ENCODE assay signal across 13 mouse cellular contexts in genomic region chr3:84215743-84216360, GRCm38 (mm10). TPM values are rescaled to one million over a fixed set of nuclear protein-coding genes. Genes with fewer than 3 reads are reported as not detected.
A peak's percentile ranks its signal among the peaks of the same experiment; 100 is the strongest.
DNase-seq lines count a peak whose midpoint lies in the region; ATAC-seq lines count a peak whose summit lies in the region.
"Had no signal": no experiment of that assay in that cellular context is flagged by ENCODE, and none has a peak within 500 bp of the region (broad histone marks: within the 10 kb centered on the region; RNA-seq: fewer than 3 reads in every experiment).

No protein-coding gene starts in this region.

- H3K27me3 ChIP-seq in forebrain, embryonic 10.5 days (ENCODE audit: poor library complexity, severe bottlenecking), result peaks cover 4% of the 10 kb centered on the region; the same call in 1 of the 2 replicates
- no peaks in the 10 kb centered on the region for H3K27me3 ChIP-seq in forebrain, embryonic 11.5 days (ENCODE audit: control insufficient read depth, insufficient read depth, low read length)
- no peaks in the 10 kb centered on the region for H3K27me3 ChIP-seq in neural tube, embryonic 12.5 days (replicated peaks)
- no peaks in the 10 kb centered on the region for H3K27me3 ChIP-seq in forebrain, embryonic 15.5 days
- no peaks in the 10 kb centered on the region for H3K27me3 ChIP-seq in neural tube, embryonic 15.5 days (replicated peaks)
- H3K27me3 ChIP-seq: limb, embryonic 15.5 days had no signal

- H3K9ac ChIP-seq in forebrain, embryonic 11.5 days (ENCODE audit: low read length), result no peak overlapping the region
- no peak overlapping the region; the same call in 1 of the 2 replicates for H3K9ac ChIP-seq in neural tube, embryonic 12.5 days
- H3K9ac ChIP-seq in forebrain, embryonic 15.5 days (replicated peaks), result peak overlapping the region; percentile 37
- peak overlapping the region; percentile 21; the same call in 1 of the 2 replicates for H3K9ac ChIP-seq in neural tube, embryonic 15.5 days (replicated peaks)
- H3K9ac ChIP-seq: limb, embryonic 15.5 days had no signal

- ATAC-seq in forebrain, embryonic 11.5 days (replicated peaks; ENCODE audit: low FRiP score), result no peak
- ATAC-seq in neural tube, embryonic 12.5 days (ENCODE audit: low FRiP score, low read depth), result no peak
- peak; percentile 39 for ATAC-seq in forebrain, embryonic 15.5 days (replicated peaks)
- ATAC-seq in neural tube, embryonic 15.5 days (ENCODE audit: low FRiP score), result no peak
- ATAC-seq in megakaryocyte progenitor cell, adult 5-6 weeks (replicated peaks; ENCODE audit: poor library complexity), result no peak
- ATAC-seq: activated CD4-positive, CD25-positive, alpha-beta regulatory T cell, adult 4 months had no signal

- 0 out of 2 replicates have a peak overlapping the region, but pooled peaks have one; percentile 37 for H3K27ac ChIP-seq in forebrain, embryonic 10.5 days
- H3K27ac ChIP-seq in forebrain, embryonic 11.5 days (ENCODE audit: low read depth, low read length), result no peak overlapping the region
- no peak overlapping the region for H3K27ac ChIP-seq in neural tube, embryonic 12.5 days
- H3K27ac ChIP-seq in forebrain, embryonic 15.5 days (replicated peaks), result peak overlapping the region; percentile 87
- H3K27ac ChIP-seq in neural tube, embryonic 15.5 days (replicated peaks), result peak overlapping the region; percentile 54
- H3K27ac ChIP-seq: limb, embryonic 15.5 days had no signal

- peaks cover 66% of the 10 kb centered on the region for H3K4me1 ChIP-seq in forebrain, embryonic 10.5 days
- peaks cover 14% of the 10 kb centered on the region for H3K4me1 ChIP-seq in forebrain, embryonic 11.5 days (replicated peaks; ENCODE audit: control insufficient read depth, insufficient read depth, low read length)
- H3K4me1 ChIP-seq in neural tube, embryonic 12.5 days, result peaks cover 71% of the 10 kb centered on the region
- H3K4me1 ChIP-seq in forebrain, embryonic 15.5 days, result peaks cover 84% of the 10 kb centered on the region
- peaks cover 73% of the 10 kb centered on the region for H3K4me1 ChIP-seq in neural tube, embryonic 15.5 days

- no peak overlapping the region for H3K4me3 ChIP-seq in forebrain, embryonic 10.5 days
- H3K4me3 ChIP-seq in forebrain, embryonic 11.5 days (ENCODE audit: low read depth, low read length), result no peak overlapping the region
- H3K4me3 ChIP-seq in neural tube, embryonic 12.5 days, result no peak overlapping the region
- peak overlapping the region; percentile 17 for H3K4me3 ChIP-seq in forebrain, embryonic 15.5 days
- peak overlapping the region; percentile 21 for H3K4me3 ChIP-seq in neural tube, embryonic 15.5 days (replicated peaks)
- H3K4me3 ChIP-seq: limb, embryonic 15.5 days had no signal

- no peak for DNase-seq in forebrain, embryonic 10.5 days (ENCODE audit: extremely low spot score, low spot score)
- no peak for DNase-seq in forebrain, embryonic 11.5 days (ENCODE audit: low spot score)
- DNase-seq in neural tube, embryonic 10.5 days (ENCODE audit: extremely low spot score, low spot score), result no peak
- DNase-seq in adrenal gland, adult (ENCODE audit: inconsistent age in 2 of 2, low spot score in 1 of 2), result no peak
- DNase-seq: B cell, adult 2 months had no signal

- 85% methylated on average over 15 of the region's 15 CpGs for WGBS in forebrain, embryonic 10.5 days
- WGBS in forebrain, embryonic 11.5 days, result 85% methylated on average over 15 of the region's 15 CpGs
- WGBS in neural tube, embryonic 12.5 days, result 74% methylated on average over 15 of the region's 15 CpGs
- WGBS in forebrain, embryonic 15.5 days, result 37% methylated on average over 15 of the region's 15 CpGs
- 38% methylated on average over 15 of the region's 15 CpGs for WGBS in neural tube, embryonic 15.5 days

- H3K9me3 ChIP-seq in forebrain, embryonic 10.5 days, result no peaks in the 10 kb centered on the region
- H3K9me3 ChIP-seq in forebrain, embryonic 11.5 days (ENCODE audit: control insufficient read depth, low read length), result no peaks in the 10 kb centered on the region
- H3K9me3 ChIP-seq in neural tube, embryonic 12.5 days, result no peaks in the 10 kb centered on the region
- no peaks in the 10 kb centered on the region for H3K9me3 ChIP-seq in forebrain, embryonic 15.5 days
- no peaks in the 10 kb centered on the region for H3K9me3 ChIP-seq in neural tube, embryonic 15.5 days (replicated peaks)
- H3K9me3 ChIP-seq: limb, embryonic 15.5 days had no signal

- H3K4me2 ChIP-seq in forebrain, embryonic 11.5 days (ENCODE audit: low read depth, low read length, severe bottlenecking), result no peak overlapping the region
- peak overlapping the region; percentile 36 for H3K4me2 ChIP-seq in neural tube, embryonic 12.5 days (replicated peaks)
- H3K4me2 ChIP-seq in forebrain, embryonic 15.5 days (replicated peaks), result peak overlapping the region; percentile 37
- peak overlapping the region; percentile 70 for H3K4me2 ChIP-seq in neural tube, embryonic 15.5 days
- H3K4me2 ChIP-seq: limb, embryonic 15.5 days had no signal

- H3K36me3 ChIP-seq in forebrain, embryonic 10.5 days (replicated peaks), result no peaks in the 10 kb centered on the region
- no peaks in the 10 kb centered on the region for H3K36me3 ChIP-seq in forebrain, embryonic 11.5 days (ENCODE audit: control insufficient read depth, insufficient read depth, low read length)
- H3K36me3 ChIP-seq in neural tube, embryonic 12.5 days, result peaks cover 2% of the 10 kb centered on the region; the same call in 1 of the 2 replicates
- H3K36me3 ChIP-seq in forebrain, embryonic 15.5 days, result no peaks in the 10 kb centered on the region
- H3K36me3 ChIP-seq in neural tube, embryonic 15.5 days, result no peaks in the 10 kb centered on the region
- H3K36me3 ChIP-seq: limb, embryonic 15.5 days had no signal

RNA-seq across cellular contexts. Expression of gene Gm6525, which starts 41.9 kb away (rescaled TPM):
- 0.87 and 1.5 TPM in 2 replicates for polyA plus RNA-seq in forebrain, embryonic 10.5 days (2016; fragmentation: Nextera tagmentation; extraction: Ambion mirVana)
- 0.43 and 1.1 TPM in 2 replicates for polyA plus RNA-seq in forebrain, embryonic 11.5 days (2014; fragmentation: Nextera tagmentation; extraction: Ambion mirVana)
- polyA plus RNA-seq in neural tube, embryonic 12.5 days (2016; fragmentation: Nextera tagmentation; extraction: Ambion mirVana), result 2.2 and 2.6 TPM in 2 replicates
- polyA plus RNA-seq in forebrain, embryonic 15.5 days (2015; fragmentation: Nextera tagmentation; extraction: Ambion mirVana), result 3.3 and 4.2 TPM in 2 replicates
- polyA plus RNA-seq in neural tube, embryonic 15.5 days (2015; fragmentation: Nextera tagmentation; extraction: Ambion mirVana), result 1.9 and 2.4 TPM in 2 replicates
- 0.27 TPM in 1 of 2 replicates, not detected in the other for total RNA-seq in megakaryocyte progenitor cell, adult 5-6 weeks (2015)
- 0.54 and 1.1 TPM in 2 replicates for total RNA-seq in megakaryocyte progenitor cell, adult 5-6 weeks (2017)
- total RNA-seq: heart, postnatal 14 days had no signal
- polyA plus RNA-seq: activated CD4-positive, CD25-positive, alpha-beta regulatory T cell, adult 4 months; thymus, postnatal 0 days had no signal

Comparison
In these comparisons a context has a peak if more than half of its experiments do, and no peak if none do; other contexts are left out.
1. H3K27ac ChIP-seq: peak in forebrain, embryonic 10.5 days (single experiment), forebrain, embryonic 15.5 days (single experiment) and neural tube, embryonic 15.5 days (single experiment); none in forebrain, embryonic 11.5 days (single experiment) and neural tube, embryonic 12.5 days (single experiment).
2. H3K4me3 ChIP-seq: peak in forebrain, embryonic 15.5 days (single experiment) and neural tube, embryonic 15.5 days (single experiment); none in forebrain, embryonic 10.5 days (single experiment), forebrain, embryonic 11.5 days (single experiment) and neural tube, embryonic 12.5 days (single experiment).
3. H3K9ac ChIP-seq: peak in forebrain, embryonic 15.5 days (single experiment) and neural tube, embryonic 15.5 days (single experiment); none in forebrain, embryonic 11.5 days (single experiment) and neural tube, embryonic 12.5 days (single experiment).